Mouse (Mus musculus) megakaryocyte, adult 5-6 weeks (primary cell): ENCODE results near the gene As3mt. TPM values are rescaled to one million over a fixed set of nuclear protein-coding genes. Genes with fewer than 3 reads are reported as not detected.
"Not testable (repeated sequence)": the region's sequence is repeated elsewhere in the genome, so short reads cannot be mapped to it uniquely, and the experiment has no call there.

Experiments used
- ATAC-seq: 2 replicates; pipeline ENCODE4 v1.8.0; 2016; ENCODE audit warnings: mild to moderate bottlenecking, inconsistent platforms; ENCODE audit not compliant: poor library complexity, severe bottlenecking
- total RNA-seq, 2 experiments: library from RNA; stranded (forward) in 1 of 2; stranded (reverse) in 1 of 2; fragments of 153-499, 151-499 nt in 1 of 2; fragments of 221-1000, 200-1000 nt in 1 of 2; gene quantifications; 2 replicates each; pipeline versions ENCODE4 v1.2.3 to v1.2.4; 2015 to 2017

The As3mt gene
- total RNA-seq, 2 experiments from 2014 or later: 11.1 to 21.0 TPM

DNA sequence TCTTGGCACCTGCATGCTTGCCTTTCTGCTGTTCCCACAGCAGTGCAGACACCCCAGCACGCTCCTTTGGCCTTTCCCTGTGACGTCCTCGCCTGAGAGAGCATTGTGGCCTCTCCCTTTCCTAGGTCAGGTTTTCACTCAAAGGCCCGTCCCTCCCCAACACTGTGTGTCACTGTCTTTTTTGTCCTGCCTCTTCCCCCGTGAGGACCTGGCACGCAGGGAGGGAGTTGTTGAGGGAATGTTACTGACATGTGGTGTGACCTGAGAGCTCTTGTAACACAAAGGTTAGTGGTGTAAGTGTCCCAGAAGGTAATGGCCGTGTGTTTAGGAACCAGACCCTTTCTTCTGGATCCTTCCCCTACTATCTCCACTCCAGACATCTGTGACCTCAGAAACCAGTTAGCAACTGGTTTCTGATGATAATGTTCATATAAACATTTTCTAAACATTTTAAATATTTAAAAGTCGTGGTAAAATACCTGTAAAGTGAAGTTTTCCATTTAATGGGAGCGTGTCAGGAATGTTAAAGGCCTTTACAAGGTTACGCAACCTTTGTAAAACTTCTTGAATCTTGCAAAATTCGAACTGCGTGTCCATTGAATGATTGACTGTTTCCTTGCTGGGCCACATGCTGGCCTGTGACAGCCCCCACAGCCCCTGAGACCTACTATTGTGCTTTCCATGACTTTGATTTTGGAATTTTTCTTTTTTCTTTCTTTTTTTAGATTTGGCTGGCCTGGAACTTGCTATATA is 70.8 kb downstream of the As3mt start:
- no peak for ATAC-seq

DNA sequence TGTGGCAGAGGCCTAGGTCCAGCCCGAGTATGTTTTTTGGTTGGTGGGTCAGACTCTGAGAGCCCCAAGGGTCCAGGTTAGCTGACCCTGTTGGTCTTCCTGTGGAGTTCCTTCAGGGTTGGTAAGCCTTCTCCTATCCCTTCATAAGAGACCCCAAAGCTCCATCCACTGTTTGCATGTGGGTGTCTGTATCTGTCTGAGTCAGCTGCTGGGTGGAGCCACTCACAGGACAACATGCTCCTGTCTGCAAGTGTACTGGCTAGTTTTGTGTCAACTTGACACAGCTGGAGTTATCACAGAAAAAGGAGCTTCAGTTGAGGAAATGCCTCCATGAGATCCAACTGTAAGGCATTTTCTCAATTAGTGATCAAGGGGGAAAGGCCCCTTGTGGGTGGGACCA is 71.9 kb downstream of the As3mt start:
- ATAC-seq: not testable (repeated sequence)

DNA sequence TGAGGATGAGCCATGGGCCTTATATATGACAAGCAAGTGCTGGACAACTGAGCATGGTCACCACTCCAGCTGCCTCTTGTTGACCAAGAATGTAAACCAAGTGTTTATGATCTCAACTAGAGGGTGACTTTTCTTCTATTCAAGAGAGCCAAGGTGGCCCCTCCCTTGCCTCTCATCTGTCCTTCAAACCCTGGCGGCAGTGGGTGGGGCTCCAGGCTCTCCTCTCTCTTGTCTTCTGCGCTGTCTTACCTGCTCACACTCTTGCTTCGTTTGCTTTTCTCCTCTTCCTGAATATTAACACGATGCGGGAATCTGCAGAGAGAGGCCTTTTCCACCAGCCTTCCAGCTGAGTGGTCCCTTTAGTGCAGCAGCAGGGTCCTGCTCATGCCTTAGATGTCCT is 76.8 kb downstream of the As3mt start:
- no peak for ATAC-seq

DNA sequence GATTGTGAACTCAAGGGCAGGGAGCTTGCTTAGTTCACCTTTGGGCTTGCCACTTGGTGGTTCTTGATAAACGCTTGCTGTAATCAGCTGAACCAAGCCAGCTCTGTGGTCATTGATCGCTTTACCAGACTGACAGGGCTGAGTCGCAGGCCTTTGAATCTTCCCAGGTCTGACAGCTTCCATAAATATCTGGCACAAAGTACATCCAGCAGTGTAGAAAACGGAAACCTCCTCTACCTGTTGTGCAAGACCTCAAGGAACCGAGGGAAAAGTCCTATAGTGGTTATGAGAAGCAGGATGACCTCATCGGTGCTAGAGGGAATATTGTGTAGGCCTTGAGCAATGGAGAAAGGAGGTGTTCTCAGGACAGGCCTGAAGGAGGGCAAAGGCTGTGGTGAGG is 77.2 kb downstream of the As3mt start:
- no peak for ATAC-seq

DNA sequence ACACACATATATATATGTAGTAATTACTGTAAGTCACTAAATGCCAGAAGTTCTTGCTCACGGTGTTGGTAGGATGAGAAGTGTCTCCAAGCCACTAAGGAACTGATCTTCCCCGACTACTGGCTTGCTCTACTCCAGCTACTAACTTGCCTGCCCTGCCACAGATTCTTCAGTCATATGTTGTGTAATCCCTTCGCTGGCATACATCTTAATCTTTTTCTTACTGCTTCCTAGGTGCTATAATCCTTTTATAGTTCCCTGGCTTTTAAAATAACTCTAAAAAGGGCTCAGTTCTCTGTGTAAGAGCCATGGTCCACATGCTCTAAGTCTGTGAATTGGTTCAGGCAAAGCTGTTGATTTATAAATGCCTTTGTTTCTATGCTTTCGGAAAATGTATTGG is 78.4 kb downstream of the As3mt start:
- no peak for ATAC-seq

DNA sequence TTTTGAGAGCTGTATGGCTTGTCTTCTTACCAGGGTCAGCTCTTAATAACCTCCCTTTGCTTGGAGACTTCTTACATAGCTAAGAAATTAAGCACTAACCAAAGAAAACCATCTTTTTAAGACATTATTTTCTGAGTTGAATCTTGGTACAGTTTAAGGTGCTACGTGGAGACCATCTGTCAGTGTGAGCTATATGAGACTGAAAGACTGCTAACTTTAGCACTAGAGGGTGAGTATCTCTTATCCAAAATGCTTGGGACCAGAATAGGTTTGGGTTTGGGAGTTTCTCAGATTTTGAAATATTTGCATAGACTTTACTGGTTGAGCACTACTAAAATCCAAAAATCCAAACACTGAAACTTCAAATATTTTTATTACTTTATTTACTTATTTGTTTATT is 82.5 kb downstream of the As3mt start:
- no peak for ATAC-seq

Other genes starting within 250 kb of the As3mt start
- 14.1 and 18.2 TPM in 2 replicates for gene Trim8, start 205.8 kb upstream of the As3mt start, total RNA-seq (2015)
- gene Trim8, start 205.8 kb upstream of the As3mt start, total RNA-seq (2017): 18.0 and 20.1 TPM in 2 replicates
- gene Arl3, start 134.3 kb upstream of the As3mt start, total RNA-seq (2015): 13.5 and 15.7 TPM in 2 replicates
- 13.2 and 21.6 TPM in 2 replicates for gene Arl3, start 134.3 kb upstream of the As3mt start, total RNA-seq (2017)
- 5.2 and 6.6 TPM in 2 replicates for gene Sfxn2, start 134.1 kb upstream of the As3mt start, total RNA-seq (2015)
- 7.7 and 9.6 TPM in 2 replicates for gene Sfxn2, start 134.1 kb upstream of the As3mt start, total RNA-seq (2017)
- 23.4 and 23.8 TPM in 2 replicates for gene Wbp1l, start 108.4 kb upstream of the As3mt start, total RNA-seq (2015)
- gene Wbp1l, start 108.4 kb upstream of the As3mt start, total RNA-seq (2017): 36.9 and 39.8 TPM in 2 replicates
- not detected in 2 replicates for gene Cyp17a1, start 34.3 kb upstream of the As3mt start, total RNA-seq (2015)
- gene Cyp17a1, start 34.3 kb upstream of the As3mt start, total RNA-seq (2017): not detected in 2 replicates
- 12.7 TPM in 2 replicates for gene Borcs7, start 17.6 kb upstream of the As3mt start, total RNA-seq (2015)
- 4.7 and 6.2 TPM in 2 replicates for gene Borcs7, start 17.6 kb upstream of the As3mt start, total RNA-seq (2017)
- 3.9 and 6.9 TPM in 2 replicates for gene Cnnm2, start 54.1 kb downstream of the As3mt start, total RNA-seq (2015)
- gene Cnnm2, start 54.1 kb downstream of the As3mt start, total RNA-seq (2017): 2.4 and 4.3 TPM in 2 replicates